Mouse (Mus musculus) heart, embryonic 13.5 days (tissue): ENCODE results near the gene Dpp6. TPM values are rescaled to one million over a fixed set of nuclear protein-coding genes. Genes with fewer than 3 reads are reported as not detected.
A peak's percentile ranks its signal among the peaks of the same experiment; 100 is the strongest.

Source experiments
- ATAC-seq: fragments of 200-750 bp; cut with Nextera tagmentation; 2 replicates; pipeline ENCODE4 v1.8.0; 2017; ENCODE audit warnings: moderate TSS enrichment; ENCODE audit not compliant: insufficient number of reproducible peaks, low FRiP score, low TSS enrichment; ENCODE audit errors: extremely low read depth
- H3K27ac ChIP-seq: fragments of 300-500 bp; sonication (generic); replicated peaks from 2 replicates; pipeline ENCODE4 v1.5.1; 2015; ENCODE audit warnings: moderate library complexity, mild to moderate bottlenecking, inconsistent platforms
- H3K27me3 ChIP-seq: fragments of 300-500 bp; sonication (generic); replicated peaks from 2 replicates; pipeline ENCODE4 v1.6.1; 2015; ENCODE audit warnings: mild to moderate bottlenecking, inconsistent platforms
- H3K36me3 ChIP-seq: fragments of 300-500 bp; sonication (generic); 2 replicates; pipeline ENCODE4 v1.6.1; 2015; ENCODE audit warnings: mild to moderate bottlenecking, inconsistent platforms
- H3K4me1 ChIP-seq: fragments of 300-500 bp; sonication (generic); 2 replicates; pipeline ENCODE4 v1.6.1; 2015; ENCODE audit warnings: inconsistent platforms
- H3K4me2 ChIP-seq: fragments of 300-500 bp; sonication (generic); 2 replicates; pipeline ENCODE4 v1.6.1; 2015; ENCODE audit warnings: inconsistent platforms, mild to moderate bottlenecking, moderate library complexity
- H3K4me3 ChIP-seq: fragments of 300-500 bp; sonication (generic); 2 replicates; pipeline ENCODE4 v1.5.1; 2015; ENCODE audit warnings: moderate library complexity, mild to moderate bottlenecking, inconsistent platforms
- H3K9ac ChIP-seq: fragments of 300-500 bp; sonication (generic); 2 replicates; pipeline ENCODE4 v1.6.1; 2015; ENCODE audit warnings: inconsistent platforms, mild to moderate bottlenecking, moderate library complexity
- H3K9me3 ChIP-seq: fragments of 300-500 bp; sonication (generic); 2 replicates; pipeline ENCODE4 v1.6.1; 2016; ENCODE audit warnings: inconsistent platforms
- WGBS: fragments of 180-500 bp; shearing (Covaris S2); methylation state at CpG from one replicate; pipeline ENCODE4 v1.1.7; 2015; ENCODE audit warnings: mixed read lengths; 5-methylcytosine and 5-hydroxymethylcytosine counted together
- polyA plus RNA-seq: library from polyadenylated mRNA; unstranded; fragments of >200 nt; fragmentation: Nextera tagmentation; extraction: Ambion mirVana; gene quantifications from 2 replicates; pipeline ENCODE4 v1.2.1, GENCODE M21; 2015

The Dpp6 gene
- polyA plus RNA-seq = 0.52 and 0.55 TPM in 2 replicates

- Histone ChIP-seq H3K27ac (no peak within 1 kb of the TSS), H3K36me3 (no peaks in the 10 kb centered on the region), H3K9ac (no peak within 1 kb of the TSS), H3K4me1 (no peaks in the 10 kb centered on the region), H3K4me3 (peak within 1 kb of the TSS; percentile 27), H3K4me2 (peak within 1 kb of the TSS; percentile 58), H3K27me3 (peaks cover 37% of the 10 kb centered on the region), H3K9me3 (no peaks in the 10 kb centered on the region)
- no peak for ATAC-seq
- WGBS = 3% methylated on average over 48 of the region's 48 CpGs
These were observed at the start of gene Dpp6 for GRCm38 (mm10) chr5:26816975-26817941. Gene Dpp6 (plus strand): TSS chr5:26817203.

- Histone ChIP-seq H3K36me3 (no peaks in the 10 kb centered on the region), H3K27ac (no peak overlapping the region), H3K27me3 (no peaks in the 10 kb centered on the region), H3K4me1 (no peaks in the 10 kb centered on the region), H3K9ac (no peak overlapping the region), H3K9me3 (no peaks in the 10 kb centered on the region; the same call in 1 of the 2 replicates), H3K4me2 (no peak overlapping the region), H3K4me3 (no peak overlapping the region)
- WGBS = 64% methylated on average over 3 of the region's 3 CpGs
- ATAC-seq = no peak
These were observed 33.0 kb upstream of the Dpp6 start for GRCm38 (mm10) chr5:26783955-26784354.

- no peaks in the 10 kb centered on the region for H3K27me3 ChIP-seq
- no peak overlapping the region for H3K27ac ChIP-seq
- H3K36me3 ChIP-seq = no peaks in the 10 kb centered on the region
- ATAC-seq = no peak
- H3K4me2 ChIP-seq = no peak overlapping the region
- H3K9me3 ChIP-seq = no peaks in the 10 kb centered on the region
- H3K4me3 ChIP-seq = no peak overlapping the region
- no peaks in the 10 kb centered on the region for H3K4me1 ChIP-seq
- H3K9ac ChIP-seq = no peak overlapping the region
- WGBS = 87% methylated on average over 2 of the region's 2 CpGs
These were observed 21.5 kb upstream of the Dpp6 start for GRCm38 (mm10) chr5:26795524-26795923.

- H3K27ac ChIP-seq = no peak overlapping the region
- ATAC-seq = no peak
- WGBS = 79% methylated on average over 1 of the region's 1 CpGs
These were observed 19.0 kb downstream of the Dpp6 start for GRCm38 (mm10) chr5:26835972-26836371.

GRCm38 (mm10) chr5:26841151-26841550 is 24.1 kb downstream of the Dpp6 start:
- Histone ChIP-seq H3K27ac (no peak overlapping the region), H3K36me3 (no peaks in the 10 kb centered on the region), H3K27me3 (no peaks in the 10 kb centered on the region), H3K9ac (no peak overlapping the region), H3K4me2 (no peak overlapping the region), H3K9me3 (no peaks in the 10 kb centered on the region), H3K4me3 (no peak overlapping the region), H3K4me1 (no peaks in the 10 kb centered on the region)
- no peak for ATAC-seq
- WGBS = 20% methylated on average over 4 of the region's 4 CpGs

More at GRCm38 (mm10) chr5:26835972-26836371, 19.0 kb downstream of the Dpp6 start:
- Histone ChIP-seq H3K4me1 (no peaks in the 10 kb centered on the region), H3K9ac (no peak overlapping the region), H3K9me3 (no peaks in the 10 kb centered on the region), H3K36me3 (no peaks in the 10 kb centered on the region), H3K4me2 (no peak overlapping the region), H3K4me3 (no peak overlapping the region), H3K27me3 (no peaks in the 10 kb centered on the region)

- Histone ChIP-seq H3K9me3 (no peaks in the 10 kb centered on the region), H3K4me2 (no peak overlapping the region), H3K4me3 (no peak overlapping the region), H3K27ac (no peak overlapping the region), H3K4me1 (no peaks in the 10 kb centered on the region), H3K36me3 (no peaks in the 10 kb centered on the region), H3K27me3 (no peaks in the 10 kb centered on the region), H3K9ac (no peak overlapping the region)
- no peak for ATAC-seq
- WGBS = 61% methylated on average over 4 of the region's 4 CpGs
These were observed 37.7 kb downstream of the Dpp6 start for GRCm38 (mm10) chr5:26854746-26855145.

GRCm38 (mm10) chr5:26875449-26875848 is 58.4 kb downstream of the Dpp6 start:
- Histone ChIP-seq H3K27ac (no peak overlapping the region), H3K9ac (no peak overlapping the region), H3K27me3 (no peaks in the 10 kb centered on the region), H3K9me3 (no peaks in the 10 kb centered on the region), H3K36me3 (no peaks in the 10 kb centered on the region), H3K4me1 (no peaks in the 10 kb centered on the region), H3K4me3 (no peak overlapping the region), H3K4me2 (no peak overlapping the region)
- ATAC-seq = no peak

GRCm38 (mm10) chr5:26887496-26887895 is 70.5 kb downstream of the Dpp6 start:
- Histone ChIP-seq H3K9me3 (no peaks in the 10 kb centered on the region), H3K27ac (no peak overlapping the region), H3K4me2 (no peak overlapping the region), H3K9ac (no peak overlapping the region), H3K4me3 (no peak overlapping the region), H3K27me3 (no peaks in the 10 kb centered on the region), H3K36me3 (no peaks in the 10 kb centered on the region), H3K4me1 (no peaks in the 10 kb centered on the region)
- 73% methylated on average over 1 of the region's 1 CpGs for WGBS
- no peak for ATAC-seq

- H3K27ac ChIP-seq = no peak overlapping the region
- H3K4me2 ChIP-seq = no peak overlapping the region
- no peak for ATAC-seq
- H3K9ac ChIP-seq = no peak overlapping the region
- no peaks in the 10 kb centered on the region for H3K4me1 ChIP-seq
- no peak overlapping the region for H3K4me3 ChIP-seq
- 58% methylated on average over 4 of the region's 4 CpGs for WGBS
- no peaks in the 10 kb centered on the region for H3K36me3 ChIP-seq
- H3K9me3 ChIP-seq = no peaks in the 10 kb centered on the region
- no peaks in the 10 kb centered on the region for H3K27me3 ChIP-seq
These were observed 71.1 kb downstream of the Dpp6 start for GRCm38 (mm10) chr5:26888080-26888479.

GRCm38 (mm10) chr5:26894346-26894745 is 77.3 kb downstream of the Dpp6 start:
- Histone ChIP-seq H3K27me3 (no peaks in the 10 kb centered on the region), H3K36me3 (no peaks in the 10 kb centered on the region), H3K9ac (no peak overlapping the region), H3K4me2 (no peak overlapping the region), H3K27ac (no peak overlapping the region), H3K4me1 (no peaks in the 10 kb centered on the region), H3K4me3 (no peak overlapping the region), H3K9me3 (no peaks in the 10 kb centered on the region)
- WGBS = 18% methylated on average over 3 of the region's 3 CpGs
- no peak for ATAC-seq

- H3K9me3 ChIP-seq = no peaks in the 10 kb centered on the region
- H3K9ac ChIP-seq = no peak overlapping the region
- WGBS = 3% methylated on average over 9 of the region's 9 CpGs
- no peak overlapping the region for H3K27ac ChIP-seq
- no peak for ATAC-seq
- peaks cover 57% of the 10 kb centered on the region for H3K27me3 ChIP-seq
- H3K36me3 ChIP-seq = no peaks in the 10 kb centered on the region
- peaks cover 16% of the 10 kb centered on the region for H3K4me1 ChIP-seq
- H3K4me2 ChIP-seq = peak overlapping the region; percentile 73
- peak overlapping the region; percentile 47 for H3K4me3 ChIP-seq
These were observed 86.8 kb downstream of the Dpp6 start for GRCm38 (mm10) chr5:26903786-26904185.
